Mouse (Mus musculus): ENCODE data around the gene Stx12. TPM values are rescaled to one million over a fixed set of nuclear protein-coding genes. Genes with fewer than 3 reads are reported as not detected.
"Not testable (repeated sequence)": the region's sequence is repeated elsewhere in the genome, so short reads cannot be mapped to it uniquely, and the experiment has no call there.

Gene Stx12
- 151 and 156 TPM in 2 replicates for polyA plus RNA-seq (2015; fragmentation: Nextera tagmentation; extraction: Ambion mirVana)

DNA sequence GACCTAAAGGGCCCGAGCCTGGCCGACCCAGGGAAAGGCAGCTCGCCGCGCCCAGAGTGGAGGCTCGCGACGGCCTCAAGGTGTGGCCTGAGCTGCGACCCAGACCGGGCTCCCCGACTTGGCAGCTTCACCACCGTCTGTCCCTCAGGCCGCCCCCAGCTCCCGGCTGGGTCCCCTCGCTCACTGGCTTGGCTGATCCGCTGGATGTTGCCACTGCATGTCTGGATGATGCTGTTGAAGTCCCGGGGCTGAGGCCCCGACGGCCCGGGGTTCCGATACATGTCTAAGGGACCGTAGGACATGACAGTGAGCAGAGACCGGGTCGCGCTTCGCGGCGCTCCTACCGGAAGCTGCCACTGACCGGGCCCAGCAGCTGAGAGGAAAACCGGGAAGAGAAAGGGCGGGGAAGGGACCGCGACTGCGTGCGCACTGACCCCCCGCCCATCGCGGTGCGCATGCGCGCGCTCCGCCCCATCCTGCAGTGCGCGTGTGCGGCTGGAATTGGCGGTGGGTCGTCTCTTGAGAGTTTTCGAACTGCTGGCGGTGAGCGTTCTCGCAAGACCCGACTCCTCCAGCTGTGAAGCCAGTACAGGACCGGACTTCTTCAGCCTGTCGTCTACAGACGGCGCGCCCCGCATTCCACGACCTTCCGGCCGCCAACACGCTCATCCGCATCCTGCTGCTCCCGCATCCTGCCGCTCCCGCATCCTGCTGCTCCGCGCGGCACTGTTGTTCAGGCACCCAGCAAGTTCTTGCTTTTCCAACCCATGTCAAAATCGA lies at the start of gene Stx12:
TSS of gene Stx12 (minus strand) at position 446 of the 780 bp plus-strand sequence.
- Histone ChIP-seq H3K4me1 (ENCODE audit: control insufficient read depth, insufficient read depth, low read depth, low read length) (peaks cover 19% of the 10 kb centered on the region), H3K9ac (ENCODE audit: low read depth, low read length) (peak within 1 kb of the TSS; percentile 91), H3K4me2 (ENCODE audit: low read length) (peak within 1 kb of the TSS; percentile 95), H3K27ac (ENCODE audit: low read depth, low read length) (peak within 1 kb of the TSS; percentile 76), H3K27me3 (replicated peaks; ENCODE audit: control insufficient read depth, insufficient read depth, low read length) (no peaks in the 10 kb centered on the region), H3K36me3 (ENCODE audit: control insufficient read depth, insufficient read depth, low read length) (no peaks in the 10 kb centered on the region), H3K9me3 (ENCODE audit: control insufficient read depth, low read length) (no peaks in the 10 kb centered on the region), H3K4me3 (ENCODE audit: low read length) (peak within 1 kb of the TSS; percentile 100)
- peak; percentile 97 for ATAC-seq
- under 1% methylated on average over 71 of the region's 72 CpGs for WGBS

DNA sequence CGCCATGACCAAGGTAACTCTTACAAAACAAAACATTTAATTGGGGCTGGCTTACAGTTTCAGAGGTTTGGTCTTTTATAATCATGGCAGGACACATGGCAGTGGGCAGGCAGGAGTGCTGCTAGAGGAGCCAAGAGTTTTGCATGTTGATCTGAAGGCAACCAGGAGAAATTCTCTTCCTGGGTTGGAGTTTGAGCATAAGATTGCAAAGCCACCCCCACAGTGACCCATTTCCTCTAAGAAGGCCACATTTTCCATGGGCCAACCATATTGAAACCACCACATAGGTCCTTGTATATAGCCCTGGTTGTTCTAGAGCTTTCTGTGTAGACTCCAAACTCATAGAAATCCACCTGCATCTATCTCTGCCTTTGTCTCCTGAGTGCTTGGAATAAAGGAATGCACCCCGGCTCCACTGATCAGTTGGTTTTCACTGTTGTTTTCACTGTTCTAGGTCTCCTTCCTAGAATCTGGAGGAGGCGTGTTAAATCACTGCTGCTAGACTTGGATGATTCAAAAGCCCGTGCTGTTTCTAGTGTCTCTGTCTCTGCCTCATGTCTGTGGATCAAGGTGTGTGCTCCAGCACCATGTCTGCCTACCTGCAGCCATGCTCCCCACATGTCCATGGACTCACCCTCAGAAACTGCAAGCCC lies 48.6 kb upstream of the Stx12 start:
- ATAC-seq = no peak
- no peak overlapping the region for H3K27ac ChIP-seq (ENCODE audit: low read depth, low read length)
- H3K9me3 ChIP-seq (ENCODE audit: control insufficient read depth, low read length) = no peaks in the 10 kb centered on the region
- peaks cover 1% of the 10 kb centered on the region; the same call in 1 of the 2 replicates for H3K4me1 ChIP-seq (ENCODE audit: control insufficient read depth, insufficient read depth, low read depth, low read length)
- WGBS = 72% methylated on average over 4 of the region's 4 CpGs
- H3K4me3 ChIP-seq (ENCODE audit: low read length) = no peak overlapping the region
- H3K27me3 ChIP-seq (replicated peaks; ENCODE audit: control insufficient read depth, insufficient read depth, low read length) = no peaks in the 10 kb centered on the region
- no peaks in the 10 kb centered on the region for H3K36me3 ChIP-seq (ENCODE audit: control insufficient read depth, insufficient read depth, low read length)
- no peak overlapping the region for H3K9ac ChIP-seq (ENCODE audit: low read depth, low read length)
- H3K4me2 ChIP-seq (ENCODE audit: low read length) = no peak overlapping the region

DNA sequence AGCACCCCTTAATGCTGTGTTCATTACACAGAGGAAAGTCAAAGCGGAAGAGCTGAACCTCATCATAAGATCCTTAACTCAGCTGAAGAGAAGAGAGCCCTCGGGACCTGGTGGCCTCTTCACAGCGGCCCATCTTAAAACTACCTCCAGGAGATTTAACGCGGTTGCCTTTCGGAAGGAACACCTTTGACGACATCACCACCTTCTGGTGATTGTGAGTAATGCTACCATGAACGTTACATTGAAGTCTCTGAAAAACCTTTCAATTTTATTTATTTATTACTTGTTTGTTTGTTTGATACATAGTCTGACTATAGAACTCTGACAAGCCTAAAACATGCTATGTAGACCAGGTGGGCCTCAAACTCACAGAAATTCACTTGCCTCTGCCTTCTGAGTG lies 46.5 kb upstream of the Stx12 start:
- WGBS = 8% methylated on average over 8 of the region's 8 CpGs
- no peak overlapping the region for H3K4me3 ChIP-seq (ENCODE audit: low read length)
- H3K9me3 ChIP-seq (ENCODE audit: control insufficient read depth, low read length) = no peaks in the 10 kb centered on the region
- H3K4me2 ChIP-seq (ENCODE audit: low read length) = no peak overlapping the region
- H3K27me3 ChIP-seq (replicated peaks; ENCODE audit: control insufficient read depth, insufficient read depth, low read length) = no peaks in the 10 kb centered on the region
- no peak overlapping the region for H3K27ac ChIP-seq (ENCODE audit: low read depth, low read length)
- H3K36me3 ChIP-seq (ENCODE audit: control insufficient read depth, insufficient read depth, low read length) = no peaks in the 10 kb centered on the region
- H3K9ac ChIP-seq (ENCODE audit: low read depth, low read length) = no peak overlapping the region
- H3K4me1 ChIP-seq (ENCODE audit: control insufficient read depth, insufficient read depth, low read depth, low read length) = no peaks in the 10 kb centered on the region
- no peak for ATAC-seq

DNA sequence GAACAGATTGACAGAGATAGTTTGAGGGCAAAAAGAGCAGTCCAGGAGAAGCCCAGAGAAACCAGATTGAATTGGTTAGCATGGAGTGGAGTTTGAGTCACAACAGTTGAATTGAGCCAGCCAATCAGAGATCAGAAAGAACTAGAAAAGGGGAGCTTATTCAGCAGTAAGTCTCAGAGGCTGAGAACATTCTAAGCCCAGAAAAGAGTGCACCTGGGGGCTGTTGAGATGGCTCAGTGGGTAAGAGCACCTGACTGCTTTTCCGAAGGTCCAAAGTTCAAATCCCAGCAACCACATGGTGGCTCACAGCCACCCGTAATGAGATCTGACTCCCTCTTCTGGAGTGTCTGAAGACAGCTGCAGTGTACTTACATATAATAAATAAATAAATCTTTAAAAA lies 42.2 kb upstream of the Stx12 start:
- not testable (repeated sequence) for H3K9ac ChIP-seq (ENCODE audit: low read depth, low read length); H3K4me3 ChIP-seq (ENCODE audit: low read length); H3K4me1 ChIP-seq (ENCODE audit: control insufficient read depth, insufficient read depth, low read depth, low read length); H3K9me3 ChIP-seq (ENCODE audit: control insufficient read depth, low read length); H3K36me3 ChIP-seq (ENCODE audit: control insufficient read depth, insufficient read depth, low read length); H3K4me2 ChIP-seq (ENCODE audit: low read length); H3K27me3 ChIP-seq (replicated peaks; ENCODE audit: control insufficient read depth, insufficient read depth, low read length); H3K27ac ChIP-seq (ENCODE audit: low read depth, low read length); ATAC-seq
- 66% methylated on average over 2 of the region's 2 CpGs for WGBS

DNA sequence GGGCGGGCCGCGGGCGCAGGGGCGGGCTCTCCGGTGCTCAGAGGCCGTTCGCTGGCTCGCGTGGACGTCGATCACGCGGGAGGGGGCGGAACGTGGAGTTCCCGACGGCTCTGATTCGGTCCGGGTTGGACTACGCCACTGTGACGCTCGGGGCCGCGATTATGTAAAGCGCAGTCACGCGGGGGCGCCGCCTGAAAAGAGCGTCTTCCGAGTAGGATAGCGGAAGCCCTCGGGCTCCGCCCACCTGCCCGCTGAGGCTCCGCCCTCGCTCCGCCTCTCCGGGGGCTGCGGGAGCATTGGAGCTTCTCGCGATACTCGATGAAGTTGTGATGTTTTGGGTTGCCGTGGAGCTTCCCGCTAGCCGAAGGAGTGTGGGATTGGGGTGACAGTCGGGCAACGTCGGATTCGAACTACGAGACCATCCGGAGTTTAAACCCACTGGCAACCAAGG lies 38.3 kb upstream of the Stx12 start, which contains the start of gene Fam76a:
TSS of gene Fam76a (minus strand) at position 1 of the 451 bp plus-strand sequence.
- H3K4me3 ChIP-seq (ENCODE audit: low read length) = peak within 1 kb of the TSS; percentile 100
- peaks cover 2% of the 10 kb centered on the region; the same call in 1 of the 2 replicates for H3K36me3 ChIP-seq (ENCODE audit: control insufficient read depth, insufficient read depth, low read length)
- under 1% methylated on average over 45 of the region's 53 CpGs for WGBS
- H3K27ac ChIP-seq (ENCODE audit: low read depth, low read length) = peak within 1 kb of the TSS; percentile 94
- peak within 1 kb of the TSS; percentile 98 for H3K9ac ChIP-seq (ENCODE audit: low read depth, low read length)
- ATAC-seq = peak; percentile 99
- H3K27me3 ChIP-seq (replicated peaks; ENCODE audit: control insufficient read depth, insufficient read depth, low read length) = no peaks in the 10 kb centered on the region
- peaks cover 10% of the 10 kb centered on the region for H3K4me1 ChIP-seq (ENCODE audit: control insufficient read depth, insufficient read depth, low read depth, low read length)
- peak within 1 kb of the TSS; percentile 89 for H3K4me2 ChIP-seq (ENCODE audit: low read length)
- no peaks in the 10 kb centered on the region for H3K9me3 ChIP-seq (ENCODE audit: control insufficient read depth, low read length)

DNA sequence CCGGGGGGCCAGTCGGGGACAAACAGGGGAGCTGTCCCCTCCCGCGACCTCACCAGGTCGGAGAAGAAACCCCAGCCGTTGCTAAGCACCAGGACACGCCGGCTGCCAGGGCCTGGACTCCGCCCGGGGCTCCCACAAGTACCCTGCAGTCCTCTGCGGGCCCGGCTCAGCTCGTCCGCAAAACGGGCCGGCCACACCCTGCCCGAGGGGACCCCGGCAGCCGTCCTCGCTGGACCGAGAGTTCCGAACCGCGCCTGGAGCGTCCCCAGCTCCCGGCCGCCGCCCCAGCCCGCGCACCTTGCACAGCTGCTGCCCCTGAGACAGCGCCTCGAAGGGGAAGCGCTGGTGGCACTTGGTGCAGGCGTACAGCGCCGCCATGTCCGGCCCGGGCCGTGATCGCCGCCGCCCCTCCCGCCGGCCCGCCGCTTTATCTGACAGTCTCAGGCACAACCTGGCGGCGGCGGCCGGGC lies 37.8 kb upstream of the Stx12 start:
- Histone ChIP-seq H3K9ac (ENCODE audit: low read depth, low read length) (peak overlapping the region; percentile 98), H3K27me3 (replicated peaks; ENCODE audit: control insufficient read depth, insufficient read depth, low read length) (no peaks in the 10 kb centered on the region), H3K4me2 (ENCODE audit: low read length) (peak overlapping the region; percentile 69), H3K36me3 (ENCODE audit: control insufficient read depth, insufficient read depth, low read length) (peaks cover 2% of the 10 kb centered on the region; the same call in 1 of the 2 replicates), H3K27ac (ENCODE audit: low read depth, low read length) (peak overlapping the region; percentile 94), H3K9me3 (ENCODE audit: control insufficient read depth, low read length) (no peaks in the 10 kb centered on the region), H3K4me1 (ENCODE audit: control insufficient read depth, insufficient read depth, low read depth, low read length) (peaks cover 10% of the 10 kb centered on the region), H3K4me3 (ENCODE audit: low read length) (peak overlapping the region; percentile 100)
- WGBS = under 1% methylated on average over 37 of the region's 50 CpGs
- peak; percentile 38 for ATAC-seq

DNA sequence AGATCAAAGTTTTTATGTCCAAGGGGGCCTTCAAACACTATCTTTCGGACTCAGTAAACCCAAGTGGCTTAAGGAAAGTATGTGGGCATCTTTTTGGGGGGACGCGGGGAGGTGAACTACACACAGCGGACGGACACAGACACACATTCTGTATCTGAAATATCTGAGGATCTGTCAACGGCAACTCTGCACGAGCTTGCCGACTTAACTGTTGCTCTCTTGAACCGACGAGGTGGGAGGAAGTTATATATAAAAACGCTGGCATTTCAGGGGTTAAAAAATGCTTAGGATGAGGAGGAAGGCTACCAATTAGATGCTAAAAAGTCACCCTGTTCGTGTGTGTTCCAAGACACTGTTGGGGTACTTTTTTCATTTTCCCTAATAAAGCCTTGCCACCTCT lies 37.2 kb upstream of the Stx12 start:
- ATAC-seq = no peak
- Histone ChIP-seq H3K9me3 (ENCODE audit: control insufficient read depth, low read length) (no peaks in the 10 kb centered on the region), H3K9ac (ENCODE audit: low read depth, low read length) (peak overlapping the region; percentile 98), H3K36me3 (ENCODE audit: control insufficient read depth, insufficient read depth, low read length) (peaks cover 2% of the 10 kb centered on the region; the same call in 1 of the 2 replicates), H3K4me1 (ENCODE audit: control insufficient read depth, insufficient read depth, low read depth, low read length) (peaks cover 10% of the 10 kb centered on the region), H3K27me3 (replicated peaks; ENCODE audit: control insufficient read depth, insufficient read depth, low read length) (no peaks in the 10 kb centered on the region), H3K4me3 (ENCODE audit: low read length) (peak overlapping the region; percentile 100), H3K27ac (ENCODE audit: low read depth, low read length) (no peak overlapping the region; the same call in 1 of the 2 replicates), H3K4me2 (ENCODE audit: low read length) (peak overlapping the region; percentile 69)
- 43% methylated on average over 12 of the region's 12 CpGs for WGBS

DNA sequence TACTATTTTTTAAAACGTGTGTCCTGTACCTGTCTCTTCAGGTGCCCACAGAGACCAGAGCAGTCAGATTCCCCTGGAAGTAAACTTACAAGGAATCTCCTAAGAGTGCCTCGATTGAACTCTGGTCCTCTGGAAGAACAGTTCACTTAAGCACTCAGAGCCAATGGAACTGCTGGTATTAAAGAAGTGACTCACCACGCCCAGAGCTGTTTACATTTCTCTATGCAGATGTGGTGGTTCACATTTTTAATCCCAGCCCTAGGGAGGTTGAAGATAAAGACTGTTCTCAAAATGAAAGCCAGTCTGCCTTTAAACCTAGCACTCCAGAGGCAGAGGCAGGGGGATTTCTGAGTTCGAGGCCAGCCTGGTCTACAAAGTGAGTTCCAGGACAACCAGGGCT lies 35.9 kb upstream of the Stx12 start:
- Histone ChIP-seq H3K27me3 (replicated peaks; ENCODE audit: control insufficient read depth, insufficient read depth, low read length) (no peaks in the 10 kb centered on the region), H3K9ac (ENCODE audit: low read depth, low read length) (no peak overlapping the region), H3K27ac (ENCODE audit: low read depth, low read length) (no peak overlapping the region), H3K4me3 (ENCODE audit: low read length) (no peak overlapping the region), H3K4me2 (ENCODE audit: low read length) (no peak overlapping the region), H3K36me3 (ENCODE audit: control insufficient read depth, insufficient read depth, low read length) (peaks cover 7% of the 10 kb centered on the region), H3K4me1 (ENCODE audit: control insufficient read depth, insufficient read depth, low read depth, low read length) (peaks cover 10% of the 10 kb centered on the region), H3K9me3 (ENCODE audit: control insufficient read depth, low read length) (no peaks in the 10 kb centered on the region)
- WGBS = 91% methylated on average over 4 of the region's 4 CpGs
- no peak for ATAC-seq

DNA sequence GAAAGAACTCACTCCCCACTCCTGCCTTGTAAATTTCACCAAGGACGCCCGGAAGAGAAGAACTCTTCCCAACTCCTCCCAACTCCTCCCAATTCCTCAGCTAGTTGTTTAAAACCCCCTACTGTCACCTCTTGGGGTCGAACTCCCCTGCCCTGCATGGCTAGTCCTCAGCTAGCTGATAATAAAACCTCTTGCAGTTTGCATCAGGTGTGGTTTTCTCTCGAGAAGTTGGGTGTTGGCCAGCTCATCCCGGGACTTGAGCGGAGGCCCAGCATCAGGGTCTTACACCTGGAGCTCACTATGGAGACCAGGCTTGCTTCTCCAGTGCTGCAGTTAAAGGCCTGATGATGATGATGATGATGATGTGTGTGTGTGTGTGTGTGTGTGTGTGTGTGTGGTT lies 34.2 kb upstream of the Stx12 start:
- WGBS = 84% methylated on average over 6 of the region's 6 CpGs

More for the DNA sequence above, 34.2 kb upstream of the Stx12 start:
- not testable (repeated sequence) for H3K27ac ChIP-seq (ENCODE audit: low read depth, low read length); H3K27me3 ChIP-seq (replicated peaks; ENCODE audit: control insufficient read depth, insufficient read depth, low read length); H3K4me1 ChIP-seq (ENCODE audit: control insufficient read depth, insufficient read depth, low read depth, low read length); H3K9ac ChIP-seq (ENCODE audit: low read depth, low read length); H3K4me3 ChIP-seq (ENCODE audit: low read length); H3K4me2 ChIP-seq (ENCODE audit: low read length); ATAC-seq; H3K9me3 ChIP-seq (ENCODE audit: control insufficient read depth, low read length)
- H3K36me3 ChIP-seq (ENCODE audit: control insufficient read depth, insufficient read depth, low read length) = peaks cover 20% of the 10 kb centered on the region
